Mouse (Mus musculus): ENCODE data around the gene Cnot1. TPM values are rescaled to one million over a fixed set of nuclear protein-coding genes. Genes with fewer than 3 reads are reported as not detected.
A peak's percentile ranks its signal among the peaks of the same experiment; 100 is the strongest.

Gene Cnot1
- polyA plus RNA-seq, 2 experiments from 2014 or later: 87.9 to 88.0 TPM

- ATAC-seq: no peak
Measured at GRCm38 (mm10) chr8:95716546-95717335, 90.5 kb downstream of the Cnot1 start.

GRCm38 (mm10) chr8:95715676-95716531 lies 91.4 kb downstream of the Cnot1 start, which contains the start of gene Setd6:
Setd6 (plus strand) TSS chr8:95715881.
- peak; percentile 84 for ATAC-seq

- ATAC-seq: no peak
Measured at GRCm38 (mm10) chr8:95714837-95715413, 92.3 kb downstream of the Cnot1 start.

GRCm38 (mm10) chr8:95714367-95714766 lies 92.9 kb downstream of the Cnot1 start:
- ATAC-seq: no peak

GRCm38 (mm10) chr8:95713100-95714010 lies 93.9 kb downstream of the Cnot1 start:
- peak; percentile 60 for ATAC-seq

GRCm38 (mm10) chr8:95712395-95712794 lies 94.9 kb downstream of the Cnot1 start:
- ATAC-seq: no peak

GRCm38 (mm10) chr8:95711029-95711428 lies 96.2 kb downstream of the Cnot1 start:
- ATAC-seq: no peak

- ATAC-seq: no peak
Measured at GRCm38 (mm10) chr8:95709579-95709978, 97.7 kb downstream of the Cnot1 start.

- ATAC-seq: no peak
Measured at GRCm38 (mm10) chr8:95704538-95704937, 102.7 kb downstream of the Cnot1 start.

GRCm38 (mm10) chr8:95703461-95704260 lies 103.6 kb downstream of the Cnot1 start:
- ATAC-seq: no peak

- ATAC-seq: peak; percentile 98
Measured at GRCm38 (mm10) chr8:95702480-95703446, 104.5 kb downstream of the Cnot1 start.

- no peak for ATAC-seq
Measured at GRCm38 (mm10) chr8:95701809-95702208, 105.5 kb downstream of the Cnot1 start.

GRCm38 (mm10) chr8:95700282-95700681 lies 107.0 kb downstream of the Cnot1 start:
- ATAC-seq: no peak

GRCm38 (mm10) chr8:95698179-95698578 lies 109.1 kb downstream of the Cnot1 start:
- ATAC-seq: no peak

- peak; percentile 66 for ATAC-seq
Measured at GRCm38 (mm10) chr8:95697128-95697527, 110.1 kb downstream of the Cnot1 start.

- ATAC-seq: no peak
Measured at GRCm38 (mm10) chr8:95696661-95697060, 110.6 kb downstream of the Cnot1 start.

GRCm38 (mm10) chr8:95694631-95695030 lies 112.6 kb downstream of the Cnot1 start:
- ATAC-seq: no peak

- ATAC-seq: no peak
Measured at GRCm38 (mm10) chr8:95690929-95691541, 116.2 kb downstream of the Cnot1 start.

- ATAC-seq: no peak
Measured at GRCm38 (mm10) chr8:95688073-95688672, 119.1 kb downstream of the Cnot1 start.
